Mouse (Mus musculus): ENCODE measurements around the gene Serinc4. TPM values are rescaled to one million over a fixed set of nuclear protein-coding genes. Genes with fewer than 3 reads are reported as not detected.
"Not testable (repeated sequence)": the region's sequence is repeated elsewhere in the genome, so short reads cannot be mapped to it uniquely, and the experiment has no call there.

Serinc4 gene
- under 1 TPM; 0.21 to 0.54 TPM for total RNA-seq (2021)
- long read RNA-seq, experiment 1: 0 reads
- long read RNA-seq, experiment 2: 0 reads

DNA sequence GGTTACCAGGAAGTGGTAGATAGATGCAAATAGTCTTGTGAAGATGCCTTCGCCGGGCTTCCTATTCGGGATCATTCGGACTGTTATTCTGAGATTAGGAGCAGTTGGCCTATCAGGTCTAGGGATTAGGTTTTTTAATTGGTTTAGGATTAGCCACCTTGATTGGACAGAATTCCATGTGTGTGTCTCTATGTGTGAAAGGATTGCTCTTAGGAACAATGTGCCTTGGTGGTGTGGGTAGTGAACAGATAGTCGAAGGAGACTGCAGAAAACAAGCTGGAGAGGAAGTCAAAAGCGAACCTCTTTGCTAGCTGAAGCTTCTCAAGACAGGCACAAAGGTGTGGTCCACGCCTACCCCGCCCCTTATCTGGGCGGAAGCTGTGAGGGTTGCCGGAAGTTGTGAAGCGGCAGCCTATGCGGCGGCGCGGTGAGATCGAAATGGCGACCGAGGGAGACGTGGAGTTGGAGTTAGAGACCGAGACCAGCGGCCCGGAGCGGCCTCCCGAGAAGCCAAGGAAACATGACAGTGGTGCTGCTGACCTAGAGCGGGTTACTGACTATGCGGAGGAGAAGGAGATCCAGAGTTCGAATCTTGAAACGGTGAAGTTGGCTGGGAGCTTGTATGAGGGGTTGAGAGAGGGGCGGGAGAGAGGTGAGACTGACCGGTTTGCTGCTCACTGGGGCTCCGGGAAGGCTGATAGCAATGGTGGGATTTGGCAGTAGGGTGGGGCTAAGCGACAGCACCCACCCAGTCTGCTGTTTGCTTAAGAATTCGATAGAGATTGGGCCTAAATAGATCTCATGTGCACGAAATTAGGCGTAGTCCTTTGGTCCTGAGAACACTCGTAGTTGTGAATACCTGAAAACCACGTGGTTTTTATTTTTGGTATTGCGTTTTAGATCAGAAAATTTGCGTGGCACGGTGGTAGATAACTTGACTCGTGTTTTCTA lies at the start of gene Serinc4:
Gene Serinc4 (minus strand): TSS at position 90 of the 951 bp plus-strand sequence.
- DNase-seq (ENCODE audit: extremely low spot score in 1 of 2, low spot score in 2 of 2): peak; percentile 78 to 81
- intact Hi-C loops (cut with DNase I): no loop called here
- Histone ChIP-seq H3K27ac (peak within 1 kb of the TSS; percentile 83), H3K4me3 (peak within 1 kb of the TSS; percentile 53)
- TF ChIP-seq CTCF (IDR thresholded peaks at IDR 0.05): no peak

- intact Hi-C loops (cut with DNase I); DNase-seq (ENCODE audit: extremely low spot score in 1 of 2, low spot score in 2 of 2); H3K4me3 ChIP-seq; H3K27ac ChIP-seq: not testable (repeated sequence)
Observed at GRCm38 (mm10) chr2:121501550-121501949, 45.0 kb upstream of the Serinc4 start.

DNA sequence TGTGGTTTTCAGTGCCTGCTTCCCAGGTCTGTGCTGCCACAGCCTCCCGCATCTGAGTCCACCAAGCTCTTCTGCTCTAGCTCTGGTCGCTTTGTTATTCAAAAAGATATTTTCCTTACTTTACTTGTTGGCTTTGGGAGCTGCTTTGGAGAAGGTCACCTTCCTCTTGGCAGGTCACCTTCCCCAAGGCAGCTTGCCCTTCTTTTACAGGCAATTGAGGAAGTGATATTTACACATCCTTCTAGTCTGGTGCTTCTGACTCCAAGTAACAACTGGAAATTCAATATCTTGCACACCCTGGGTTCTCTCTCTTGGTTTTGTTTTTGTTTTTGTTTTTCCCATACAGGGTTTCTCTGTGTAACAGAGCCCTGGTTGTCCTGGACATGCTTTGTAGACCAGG lies 27.8 kb upstream of the Serinc4 start:
- DNase-seq (ENCODE audit: extremely low spot score in 1 of 2, low spot score in 2 of 2); intact Hi-C loops (cut with DNase I): not testable (repeated sequence)

DNA sequence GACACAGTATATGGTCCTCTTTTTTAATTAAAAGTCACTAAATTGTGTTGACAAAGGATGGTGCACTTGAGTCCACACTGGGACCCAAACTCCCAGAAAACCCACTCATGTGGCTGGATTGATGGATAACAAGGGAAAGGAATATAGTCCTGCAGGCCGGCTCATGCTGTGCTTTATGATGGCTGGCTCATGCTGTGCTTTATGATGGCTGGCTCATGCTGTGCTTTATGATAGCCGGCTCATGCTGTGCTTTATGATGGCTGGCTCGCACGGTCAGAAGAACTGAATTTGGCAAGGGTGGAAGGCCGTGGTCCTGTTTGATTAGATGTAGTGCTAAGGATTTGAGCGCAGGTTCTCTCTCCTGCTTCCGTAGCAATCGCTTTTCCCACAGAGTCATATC lies 27.0 kb upstream of the Serinc4 start:
- DNase-seq (ENCODE audit: extremely low spot score in 1 of 2, low spot score in 2 of 2): no peak
- no peak for TF ChIP-seq CTCF (IDR thresholded peaks at IDR 0.05)
- H3K4me3 ChIP-seq: no peak overlapping the region
- intact Hi-C loops (cut with DNase I): no loop called here
- no peak overlapping the region for H3K27ac ChIP-seq

More for the DNA sequence above, 27.8 kb upstream of the Serinc4 start:
- not testable (repeated sequence) for H3K4me3 ChIP-seq, H3K27ac ChIP-seq

- DNase-seq (ENCODE audit: extremely low spot score in 1 of 2, low spot score in 2 of 2); H3K4me3 ChIP-seq; intact Hi-C loops (cut with DNase I); H3K27ac ChIP-seq: not testable (repeated sequence)
Observed at GRCm38 (mm10) chr2:121480916-121481315, 24.3 kb upstream of the Serinc4 start.

DNA sequence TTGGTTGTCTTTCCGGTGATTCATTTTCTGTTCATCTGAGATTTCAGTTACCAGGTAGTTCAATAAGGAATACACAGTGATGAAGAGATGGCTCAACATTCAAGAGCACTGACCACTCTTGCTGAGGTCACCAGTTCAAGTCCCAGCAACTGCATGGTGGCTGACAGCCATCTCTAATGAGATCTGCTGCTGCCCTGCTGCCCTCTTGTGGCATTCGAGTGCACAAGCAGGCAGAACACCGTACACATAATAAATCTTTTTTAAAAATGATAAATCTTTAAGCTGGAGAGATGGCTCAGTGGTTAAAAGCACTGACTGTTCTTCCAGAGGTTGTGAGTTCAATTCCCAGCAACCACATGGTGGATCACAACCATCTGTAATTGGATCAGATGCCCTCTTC lies 23.9 kb upstream of the Serinc4 start:
- intact Hi-C loops (cut with DNase I): no loop called here
- peak; percentile 54 for TF ChIP-seq CTCF (IDR thresholded peaks at IDR 0.05)
- no peak for DNase-seq (ENCODE audit: extremely low spot score in 1 of 2, low spot score in 2 of 2)
- Histone ChIP-seq H3K4me3 (no peak overlapping the region), H3K27ac (no peak overlapping the region)

- Histone ChIP-seq H3K27ac (no peak overlapping the region), H3K4me3 (no peak overlapping the region)
- no peak for DNase-seq (ENCODE audit: extremely low spot score in 1 of 2, low spot score in 2 of 2)
- TF ChIP-seq CTCF (IDR thresholded peaks at IDR 0.05): no peak
- intact Hi-C loops (cut with DNase I): no loop called here
Observed at GRCm38 (mm10) chr2:121477491-121478266, 21.1 kb upstream of the Serinc4 start.

DNA sequence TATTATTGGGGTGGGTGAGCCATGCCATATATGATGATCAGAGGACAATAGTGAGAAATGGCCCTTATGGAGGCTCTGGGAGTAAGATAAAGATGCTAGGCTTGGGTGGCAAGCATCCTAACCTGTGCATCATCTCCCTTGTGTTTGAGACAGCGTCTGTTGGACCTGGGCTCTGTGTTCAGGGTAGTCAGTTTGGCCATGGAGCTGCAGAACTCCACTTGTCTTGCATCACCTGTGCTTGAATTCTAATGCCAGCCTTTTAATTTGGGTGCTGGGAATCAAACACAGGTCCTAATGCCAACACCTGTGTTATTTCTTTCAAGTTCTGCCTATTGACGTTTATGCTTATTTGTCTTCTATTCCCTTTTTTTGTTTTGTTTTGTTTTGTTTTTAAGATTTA lies 18.7 kb upstream of the Serinc4 start:
- intact Hi-C loops (cut with DNase I); H3K4me3 ChIP-seq; H3K27ac ChIP-seq; DNase-seq (ENCODE audit: extremely low spot score in 1 of 2, low spot score in 2 of 2): not testable (repeated sequence)

DNA sequence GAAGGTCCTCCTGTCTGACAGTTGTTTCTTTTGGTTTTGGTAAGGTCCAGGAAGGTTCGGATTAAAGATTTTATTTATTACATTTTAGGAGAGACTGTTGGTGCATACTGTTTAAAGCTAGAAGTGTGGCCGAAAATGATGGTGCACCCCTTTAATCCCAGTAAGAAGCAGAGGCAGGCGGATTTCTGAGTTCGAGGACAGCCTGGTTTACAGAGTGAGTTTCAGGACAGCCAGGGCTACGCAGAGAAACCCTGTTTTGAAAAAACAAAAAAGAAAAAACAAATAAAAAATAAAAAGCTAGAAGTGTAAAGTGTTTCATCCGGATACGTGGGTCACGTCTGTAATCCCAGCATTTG lies 17.6 kb upstream of the Serinc4 start:
- TF ChIP-seq CTCF (IDR thresholded peaks at IDR 0.05): no peak
- peak overlapping the region; percentile 44; the same call in 1 of the 2 replicates for H3K27ac ChIP-seq
- intact Hi-C loops (cut with DNase I): loop anchor here (1.0 kb wide), 1 partner anchor 32 kb away; the partner anchor contains the start of genes Mfap1a and Wdr76
- DNase-seq (ENCODE audit: extremely low spot score in 1 of 2, low spot score in 2 of 2): no peak
- peak overlapping the region; percentile 63 for H3K4me3 ChIP-seq

DNA sequence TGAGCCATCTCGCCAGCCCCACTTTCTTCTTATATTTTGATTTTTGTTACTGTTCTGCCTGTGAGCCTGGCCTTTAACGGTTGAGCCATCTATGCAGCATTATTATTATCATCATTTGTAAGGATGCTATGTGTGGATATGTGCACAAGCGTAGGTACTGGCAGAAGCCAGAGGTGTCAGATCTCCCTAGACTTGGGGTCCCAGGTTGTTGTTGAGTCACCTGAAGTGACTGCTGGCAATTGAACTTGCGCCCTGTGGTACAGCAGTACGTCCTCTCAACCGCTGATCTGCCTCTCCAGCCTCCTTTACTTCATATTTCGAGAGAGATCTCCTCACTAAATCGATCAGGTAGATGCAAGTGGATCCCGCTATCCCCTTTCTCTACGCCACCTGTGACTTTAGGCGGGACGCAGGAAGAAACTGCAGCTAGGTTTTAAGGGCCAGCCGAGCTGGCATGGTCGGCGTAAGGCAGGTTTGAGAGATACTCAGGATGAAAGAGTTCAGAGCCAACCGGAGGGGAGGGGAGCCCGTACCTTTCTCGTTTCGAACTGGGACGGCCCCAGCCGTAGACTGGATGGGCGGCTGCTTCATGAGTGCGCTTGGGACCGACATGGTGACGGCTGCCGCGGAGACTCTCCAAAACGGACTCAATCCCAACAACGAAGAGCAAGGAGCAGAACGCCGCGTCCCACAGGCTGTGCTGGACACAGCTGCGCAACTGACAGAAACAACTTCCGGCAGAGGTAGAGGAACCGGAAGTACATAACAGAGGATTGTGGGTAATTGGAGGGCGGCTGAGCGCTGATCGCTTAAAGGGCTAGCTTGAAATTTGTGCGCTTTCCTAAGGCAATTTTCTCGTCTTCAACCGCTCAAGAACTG lies 17.0 kb upstream of the Serinc4 start, which contains the start of gene Mfap1b:
Gene Mfap1b (minus strand): TSS at position 767 of the 879 bp plus-strand sequence.
- Histone ChIP-seq H3K4me3 (peak within 1 kb of the TSS; percentile 63), H3K27ac (peak within 1 kb of the TSS; percentile 44; the same call in 1 of the 2 replicates)
- intact Hi-C loops (cut with DNase I): loop anchor here (1.0 kb wide), 1 partner anchor 33 kb away; the partner anchor contains the start of genes Mfap1a and Wdr76
- DNase-seq (ENCODE audit: extremely low spot score in 1 of 2, low spot score in 2 of 2): peak; percentile 75 to 81

GRCm38 (mm10) chr2:121472783-121473182 lies 16.2 kb upstream of the Serinc4 start:
- H3K4me3 ChIP-seq: peak overlapping the region; percentile 63
- DNase-seq (ENCODE audit: extremely low spot score in 1 of 2, low spot score in 2 of 2); H3K27ac ChIP-seq; intact Hi-C loops (cut with DNase I): not testable (repeated sequence)

DNA sequence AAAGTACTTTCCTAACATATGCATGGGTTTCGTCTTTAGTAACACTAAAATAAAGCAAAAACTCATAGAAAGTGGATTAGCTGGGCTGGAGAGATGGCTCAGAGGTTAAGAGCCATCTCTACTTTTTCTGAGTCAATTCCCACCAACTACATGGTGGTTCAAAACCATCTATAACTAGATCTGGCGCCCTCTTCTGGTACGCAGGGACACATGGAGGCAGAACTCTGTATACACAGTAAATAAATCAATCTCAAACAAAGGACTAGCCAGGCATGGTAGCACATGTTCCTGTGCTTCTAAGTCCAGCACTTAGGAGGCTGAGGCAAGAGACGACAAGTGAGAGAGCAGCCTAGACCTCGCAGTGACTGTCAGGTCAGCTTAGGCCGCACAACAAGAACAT lies 12.4 kb upstream of the Serinc4 start:
- DNase-seq (ENCODE audit: extremely low spot score in 1 of 2, low spot score in 2 of 2); H3K4me3 ChIP-seq; intact Hi-C loops (cut with DNase I); H3K27ac ChIP-seq: not testable (repeated sequence)

Measured in left cerebral cortex, adult 2 months (tissue).